Mouse (Mus musculus) bone marrow, adult 2 months (tissue): Measurements from ENCODE around the gene Lbr. TPM values are rescaled to one million over a fixed set of nuclear protein-coding genes. Genes with fewer than 3 reads are reported as not detected.

Experiments
- H3K27ac ChIP-seq: fragments of 200-500 bp; 2 replicates; pipeline ENCODE4 v1.5.1; 2012; ENCODE audit warnings: low read depth, mild to moderate bottlenecking, control low read depth, inconsistent platforms, low read length; ENCODE audit not compliant: control insufficient read depth, poor library complexity, insufficient read depth
- H3K4me1 ChIP-seq: fragments of 200-500 bp; 2 replicates; pipeline ENCODE4 v1.6.1; 2011; ENCODE audit warnings: low read length; ENCODE audit not compliant: control insufficient read depth, insufficient read depth
- H3K4me3 ChIP-seq: fragments of 200-500 bp; replicated peaks from 2 replicates; pipeline ENCODE3; 2011; ENCODE audit warnings: mild to moderate bottlenecking, low read depth, low read length, control low read depth; ENCODE audit not compliant: control insufficient read depth
- CTCF ChIP-seq: fragments of 200-500 bp; IDR thresholded peaks from 2 replicates; pipeline ENCODE4 v1.5.1; 2011; ENCODE audit warnings: low read length, control low read depth; ENCODE audit not compliant: control insufficient read depth, insufficient read depth
- POLR2A ChIP-seq: fragments of 200-500 bp; IDR thresholded peaks from 2 replicates; pipeline ENCODE4 v1.6.1; 2011; ENCODE audit warnings: low read depth, mild to moderate bottlenecking, control low read depth, low read length, borderline replicate concordance; ENCODE audit not compliant: control insufficient read depth
- WGBS: fragments of 180-500 bp; shearing (Covaris S2); methylation state at CpG from one replicate; pipeline ENCODE4 v1.1.7; 2018; 5-methylcytosine and 5-hydroxymethylcytosine counted together
- polyA plus RNA-seq: library from polyadenylated mRNA; stranded (reverse); fragments of >200 nt; gene quantifications from 2 replicates; pipeline ENCODE4 v1.2.4, GENCODE M21; 2011; ENCODE audit warnings: low replicate concordance; ENCODE audit not compliant: missing spikeins, insufficient read depth, insufficient read length

Lbr gene
- polyA plus RNA-seq, 1 experiment: 176 TPM

DNA sequence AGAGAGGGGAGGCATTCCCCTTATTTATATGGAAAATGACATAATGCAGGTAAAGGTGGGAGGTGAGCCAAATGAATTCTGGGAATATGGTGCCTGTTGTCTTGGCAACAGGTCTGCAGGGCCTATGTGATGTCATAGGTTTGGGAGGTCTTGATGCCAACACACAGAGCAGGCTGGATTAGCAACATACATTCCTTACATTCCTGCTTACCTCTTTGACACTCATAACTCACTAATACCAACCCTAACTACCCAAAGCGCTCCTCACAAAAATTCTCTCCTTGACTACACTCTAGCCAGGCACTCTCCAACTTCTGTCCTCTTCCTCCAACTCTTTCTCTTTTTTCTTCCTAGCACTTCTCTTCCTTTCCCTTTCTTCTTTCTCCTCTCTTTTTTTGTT is 5.4 kb upstream of the Lbr start:
- WGBS: 95% methylated on average over 1 of the region's 1 CpGs
- no peak for TF ChIP-seq POLR2A
- TF ChIP-seq CTCF: no peak
- H3K4me3 ChIP-seq: no peak overlapping the region
- H3K4me1 ChIP-seq: peaks cover 2% of the 10 kb centered on the region; the same call in 1 of the 2 replicates
- H3K27ac ChIP-seq: no peak overlapping the region

GRCm38 (mm10) chr1:181847396-181847795 is 4.5 kb upstream of the Lbr start:
- no peak overlapping the region for H3K27ac ChIP-seq
- WGBS: 71% methylated on average over 3 of the region's 3 CpGs
- no peak overlapping the region for H3K4me3 ChIP-seq
- peaks cover 2% of the 10 kb centered on the region; the same call in 1 of the 2 replicates for H3K4me1 ChIP-seq
- TF ChIP-seq POLR2A (no peak), CTCF (no peak)

DNA sequence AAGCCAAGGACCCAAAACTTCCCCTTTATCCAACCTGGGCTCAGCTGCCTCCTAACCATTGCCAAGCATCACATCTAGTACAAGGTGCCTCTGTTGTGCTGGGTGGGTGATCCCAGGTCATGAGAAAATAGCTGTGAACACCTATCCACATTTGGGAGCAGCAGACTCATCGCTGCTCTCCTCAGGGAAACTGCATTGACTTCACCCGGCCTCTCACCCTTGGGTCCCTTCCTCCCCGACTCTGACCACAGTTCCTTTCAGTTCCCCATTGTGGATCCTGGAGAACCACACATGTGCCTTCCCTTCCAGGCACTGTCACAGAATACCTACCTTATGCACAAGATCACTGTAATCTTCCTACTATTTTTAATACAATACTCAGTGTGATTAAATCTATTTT is 2.9 kb upstream of the Lbr start:
- Histone ChIP-seq H3K4me1 (peaks cover 2% of the 10 kb centered on the region; the same call in 1 of the 2 replicates), H3K4me3 (no peak overlapping the region), H3K27ac (no peak overlapping the region)
- no peak for TF ChIP-seq CTCF
- TF ChIP-seq POLR2A: no peak
- WGBS: 6% methylated on average over 3 of the region's 3 CpGs

- no peak for TF ChIP-seq CTCF
- TF ChIP-seq POLR2A: no peak
- Histone ChIP-seq H3K4me1 (peaks cover 2% of the 10 kb centered on the region; the same call in 1 of the 2 replicates), H3K27ac (no peak overlapping the region), H3K4me3 (no peak overlapping the region)
- WGBS: 87% methylated on average over 15 of the region's 15 CpGs
Observed at GRCm38 (mm10) chr1:181844874-181845547, 2.2 kb upstream of the Lbr start.

GRCm38 (mm10) chr1:181841864-181842672 is 778 bp downstream of the Lbr start:
- TF ChIP-seq POLR2A: peak; percentile 95
- peak; percentile 28; the same call in 1 of the 2 replicates for TF ChIP-seq CTCF
- under 1% methylated on average over 106 of the region's 113 CpGs for WGBS
- Histone ChIP-seq H3K4me3 (peak overlapping the region; percentile 92), H3K4me1 (peaks cover 2% of the 10 kb centered on the region; the same call in 1 of the 2 replicates), H3K27ac (peak overlapping the region; percentile 98)

GRCm38 (mm10) chr1:181841396-181841795 is 1.4 kb downstream of the Lbr start:
- H3K27ac ChIP-seq: peak overlapping the region; percentile 98
- peaks cover 2% of the 10 kb centered on the region; the same call in 1 of the 2 replicates for H3K4me1 ChIP-seq
- under 1% methylated on average over 16 of the region's 16 CpGs for WGBS
- no peak for TF ChIP-seq CTCF
- TF ChIP-seq POLR2A: no peak
- peak overlapping the region; percentile 92 for H3K4me3 ChIP-seq

DNA sequence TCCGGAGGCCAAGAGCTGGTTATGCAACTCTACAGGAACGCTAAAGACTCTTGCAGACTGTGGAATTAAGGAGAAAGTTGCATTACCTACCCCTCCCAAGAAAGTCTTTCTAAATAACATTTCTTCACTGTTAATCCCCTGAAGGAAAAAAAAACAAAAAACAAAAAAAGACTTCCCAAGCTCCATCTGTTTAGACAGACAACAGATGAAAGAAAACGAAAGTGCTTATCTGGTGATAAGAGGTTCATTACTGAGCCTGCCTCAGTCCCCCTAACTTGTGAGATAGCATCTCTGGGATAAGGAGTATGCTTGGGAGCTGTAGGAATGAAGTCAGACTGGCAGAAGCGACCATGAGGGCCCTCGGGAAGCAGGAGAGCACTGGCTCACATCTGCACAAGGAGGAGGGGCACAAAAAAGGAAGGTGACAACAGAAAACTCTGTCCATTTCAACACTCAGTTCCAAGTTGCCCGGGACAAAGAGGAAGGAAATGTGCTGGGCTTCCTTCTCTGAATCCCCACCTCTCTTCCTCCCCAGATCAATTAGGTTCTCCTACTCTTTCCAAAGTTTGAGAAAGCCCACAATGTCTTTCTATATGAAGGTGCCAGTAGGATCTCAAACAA is 3.0 kb downstream of the Lbr start:
- no peak for TF ChIP-seq POLR2A
- TF ChIP-seq CTCF: no peak
- 3% methylated on average over 6 of the region's 6 CpGs for WGBS
- H3K4me3 ChIP-seq: peak overlapping the region; percentile 69
- H3K27ac ChIP-seq: no peak overlapping the region
- H3K4me1 ChIP-seq: no peaks in the 10 kb centered on the region; the same call in 1 of the 2 replicates

DNA sequence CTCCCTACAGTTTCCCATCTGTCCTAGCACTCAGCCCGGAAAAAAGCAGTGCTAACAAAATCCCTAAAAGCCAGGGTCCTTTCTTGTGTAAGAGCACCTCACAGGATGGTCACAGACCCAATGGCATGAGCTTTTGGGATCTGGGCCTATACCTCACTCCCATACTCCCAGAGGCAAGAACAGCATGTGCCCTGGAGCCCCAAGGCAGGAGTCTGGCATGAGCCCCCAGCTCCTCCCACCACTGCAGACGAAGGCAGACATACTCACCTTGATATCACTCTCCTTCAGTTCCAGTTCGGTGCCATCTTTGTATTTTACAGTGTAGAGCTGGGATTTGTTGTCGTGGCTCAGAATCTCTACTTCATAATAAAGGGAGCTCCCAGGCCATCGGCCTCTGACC is 4.7 kb downstream of the Lbr start:
- 0 out of 2 replicates have a peak overlapping the region, but pooled peaks have one; percentile 1 for H3K27ac ChIP-seq
- WGBS: 81% methylated on average over 5 of the region's 5 CpGs
- H3K4me3 ChIP-seq: no peak overlapping the region
- no peaks in the 10 kb centered on the region; the same call in 1 of the 2 replicates for H3K4me1 ChIP-seq
- TF ChIP-seq CTCF (no peak), POLR2A (no peak)

DNA sequence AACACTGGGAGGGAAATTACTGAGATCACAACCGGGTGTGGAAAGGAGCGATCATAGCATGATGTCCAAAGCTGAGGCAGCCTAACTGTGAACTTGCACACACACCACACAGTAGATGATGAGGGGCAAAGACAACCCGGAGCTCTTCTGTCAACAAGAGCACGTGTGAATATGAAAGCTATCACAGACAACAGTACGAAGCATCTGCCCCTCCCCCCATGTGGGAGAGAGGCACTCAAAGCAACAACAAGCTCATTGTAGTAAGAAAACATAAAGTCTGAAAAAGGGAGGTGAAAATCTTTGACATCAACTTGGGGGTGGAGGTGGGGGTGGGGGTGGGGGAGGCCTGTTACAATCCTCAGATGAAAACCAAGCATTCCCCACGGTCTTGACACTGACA is 9.7 kb downstream of the Lbr start:
- 86% methylated on average over 6 of the region's 6 CpGs for WGBS
- Histone ChIP-seq H3K4me1 (no peaks in the 10 kb centered on the region; the same call in 1 of the 2 replicates), H3K27ac (no peak overlapping the region), H3K4me3 (no peak overlapping the region)
- TF ChIP-seq CTCF (no peak), POLR2A (no peak)
